Mouse (Mus musculus) ES-Bruce4 (cell line): ENCODE measurements around the gene Snd1.

Experiments used
- CTCF ChIP-seq: IDR thresholded peaks from one replicate; pipeline ENCODE4 v1.8.1; 2011; ENCODE audit warnings: low read depth, low read length
- EP300 ChIP-seq: IDR thresholded peaks from 2 replicates; pipeline ENCODE4 v1.6.1; 2011; ENCODE audit warnings: low read depth, low read length; ENCODE audit not compliant: insufficient read depth
- POLR2A ChIP-seq: IDR thresholded peaks from one replicate; pipeline ENCODE4 v1.8.1; 2011; ENCODE audit warnings: low read length; ENCODE audit not compliant: insufficient read depth

DNA sequence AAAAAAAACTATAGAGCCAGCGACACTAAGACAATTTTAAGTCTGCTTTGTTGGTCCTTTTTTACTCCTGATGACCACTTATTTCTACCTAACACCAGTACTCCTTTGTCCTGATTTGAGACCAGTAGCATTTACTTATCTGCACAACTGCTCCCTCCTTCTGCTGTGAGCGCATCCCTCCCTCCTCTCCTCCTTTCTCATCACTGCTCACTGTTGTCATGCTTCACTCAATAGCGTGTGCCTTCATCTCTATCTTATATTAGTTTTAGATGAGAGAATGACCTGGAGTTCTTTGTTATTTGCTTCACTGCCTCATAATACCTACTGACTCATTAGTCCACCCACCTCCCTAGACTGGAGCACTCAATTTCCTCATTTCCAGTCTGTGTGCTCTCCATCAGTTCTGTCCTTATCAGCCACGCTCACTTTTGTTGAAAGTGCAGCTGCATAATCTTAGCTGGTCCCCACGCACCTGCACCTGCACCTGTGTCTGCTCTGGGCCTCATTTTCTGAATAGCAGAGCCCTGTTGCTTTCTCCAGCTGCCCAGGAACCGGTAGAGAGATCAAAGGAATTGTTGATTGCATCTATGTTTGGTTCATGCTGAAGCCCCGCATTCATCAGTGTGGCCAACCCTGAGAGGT lies 242.4 kb downstream of the Snd1 start:
- TF ChIP-seq CTCF, result no peak
- no peak for TF ChIP-seq POLR2A
- TF ChIP-seq EP300, result no peak
